Mouse (Mus musculus): ENCODE measurements around the gene Gpr165.

Gpr165 gene

GRCm38 (mm10) chrX:96712907-96713774 is at the start of gene Gpr165:
Gene Gpr165 (plus strand): TSS chrX:96713441.
- peak; percentile 0 for DNase-seq (ENCODE audit: low read depth, low spot score)

GRCm38 (mm10) chrX:96674871-96675270 is 38.4 kb upstream of the Gpr165 start:
- DNase-seq (ENCODE audit: low read depth, low spot score), result no peak
